Mouse (Mus musculus) liver, postnatal 0 days (tissue): ENCODE data around the gene Gsc2.

Experiments
- CTCF ChIP-seq: sonication (generic); IDR thresholded peaks from 2 replicates; pipeline ENCODE4 v1.5.1; 2016; ENCODE audit warnings: antibody characterized with exemption, low read depth
- EP300 ChIP-seq: IDR thresholded peaks from 2 replicates; pipeline ENCODE4 v1.6.1; 2016; ENCODE audit warnings: antibody characterized with exemption, low read depth, mild to moderate bottlenecking

DNA sequence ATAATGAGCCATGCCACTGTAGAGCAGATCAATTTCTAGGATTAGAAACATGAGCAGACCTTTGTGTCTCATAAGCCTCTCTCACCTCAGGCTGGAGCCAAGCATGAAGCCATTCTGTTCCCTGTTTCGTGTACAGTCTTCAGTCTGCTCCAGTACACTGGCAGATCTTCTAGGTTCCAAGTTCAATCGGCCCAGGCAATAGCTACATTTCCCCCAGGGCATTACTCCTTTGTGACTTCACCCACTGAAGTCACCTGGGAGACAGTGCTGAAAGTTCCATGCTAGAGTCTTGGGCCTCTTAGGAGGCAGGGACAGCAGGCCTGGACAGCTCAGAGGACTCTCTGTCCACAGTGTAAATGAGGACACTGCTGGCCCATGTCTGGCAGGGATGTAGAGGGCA is 20.9 kb downstream of the Gsc2 start, which contains the start of gene Tssk1:
- TF ChIP-seq CTCF, result no peak
- TF ChIP-seq EP300, result no peak
